Mouse (Mus musculus) neutrophil, adult 83 days (primary cell): ENCODE results near the gene C5ar1. TPM values are rescaled to one million over a fixed set of nuclear protein-coding genes. Genes with fewer than 3 reads are reported as not detected.

Source experiments
- total RNA-seq, 2 experiments: library from RNA; stranded (reverse); gene quantifications; one replicate each; pipeline ENCODE4 v1.2.4; 2023

The C5ar1 gene
- total RNA-seq, result 100 to 1,000 TPM; 318 to 350 TPM

GRCm38 (mm10) chr7:16259110-16259590, at the start of gene C5ar1:
Gene C5ar1 (minus strand): TSS chr7:16259540.

GRCm38 (mm10) chr7:16308093-16308492, 48.8 kb upstream of the C5ar1 start, which contains the start of gene Bbc3:
Gene Bbc3 (plus strand): TSS chr7:16308393.

GRCm38 (mm10) chr7:16286026-16286961, 27.0 kb upstream of the C5ar1 start, which contains the start of gene Ccdc9:
Gene Ccdc9 (minus strand): TSS chr7:16286795.

GRCm38 (mm10) chr7:16273081-16273765, 13.9 kb upstream of the C5ar1 start, which contains the start of gene Inafm1:
Gene Inafm1 (minus strand): TSS chr7:16273617.

GRCm38 (mm10) chr7:16244067-16244466, 15.3 kb downstream of the C5ar1 start, which contains the start of gene C5ar2:
Gene C5ar2 (minus strand): TSS chr7:16244154.

GRCm38 (mm10) chr7:16221582-16222272, 37.6 kb downstream of the C5ar1 start, which contains the start of gene Dhx34:
Gene Dhx34 (minus strand): TSS chr7:16222037.

Other genes starting within 250 kb of the C5ar1 start
- 10 to 100 TPM; 24.9 to 29.6 TPM for gene Bicra, start 211.6 kb downstream of the C5ar1 start, total RNA-seq
- gene Zfp541, start 197.7 kb downstream of the C5ar1 start, total RNA-seq, result under 1 TPM; 0.28 to 0.40 TPM
- gene Napa, start 161.1 kb downstream of the C5ar1 start, total RNA-seq, result 100 to 1,000 TPM; 121 to 141 TPM
- gene Kptn, start 139.6 kb downstream of the C5ar1 start, total RNA-seq, result 10 to 100 TPM; 15.0 to 19.8 TPM
- not detected for gene Slc8a2, start 129.7 kb downstream of the C5ar1 start, total RNA-seq
- gene Meis3, start 84.5 kb downstream of the C5ar1 start, total RNA-seq, result under 1 TPM in 1 of 2 experiments, not detected in 1; 0.31 TPM
- gene Dhx34, start 37.5 kb downstream of the C5ar1 start, total RNA-seq, result 10 to 100 TPM; 21.4 to 24.2 TPM
- 10 to 100 TPM; 24.0 to 25.0 TPM for gene C5ar2, start 15.4 kb downstream of the C5ar1 start, total RNA-seq
- gene Inafm1, start 14.1 kb upstream of the C5ar1 start, total RNA-seq, result 10 to 100 TPM; 11.0 to 12.4 TPM
- 100 to 1,000 TPM; 134 to 171 TPM for gene Ccdc9, start 27.3 kb upstream of the C5ar1 start, total RNA-seq
- gene Bbc3, start 48.9 kb upstream of the C5ar1 start, total RNA-seq, result 10 to 100 TPM; 24.8 to 27.5 TPM
- 10 to 100 TPM; 56.1 to 57.2 TPM for gene Sae1, start 128.3 kb upstream of the C5ar1 start, total RNA-seq
- 10 to 100 TPM; 58.3 to 67.7 TPM for gene Zc3h4, start 141.4 kb upstream of the C5ar1 start, total RNA-seq
- 10 to 100 TPM; 22.0 to 30.5 TPM for gene Tmem160, start 193.2 kb upstream of the C5ar1 start, total RNA-seq
- gene Npas1, start 218.2 kb upstream of the C5ar1 start, total RNA-seq, result not detected